Mouse (Mus musculus) lung, embryonic 14.5 days (tissue): ENCODE measurements around the gene Rere. TPM values are rescaled to one million over a fixed set of nuclear protein-coding genes. Genes with fewer than 3 reads are reported as not detected.

ENCODE experiments used
- ATAC-seq: fragments of 200-750 bp; cut with Nextera tagmentation; 2 replicates; pipeline ENCODE4 v1.8.0; 2017; ENCODE audit warnings: mild to moderate bottlenecking, moderate TSS enrichment, moderate library complexity; ENCODE audit not compliant: insufficient read depth
- DNase-seq: peaks from one replicate; pipeline ENCODE4 v3.0.0-alpha.2; 2015
- H3K27ac ChIP-seq: fragments of 300-500 bp; sonication (generic); 2 replicates; pipeline ENCODE4 v1.5.1; 2014; ENCODE audit warnings: low read depth, mild to moderate bottlenecking, moderate library complexity
- H3K27me3 ChIP-seq: fragments of 300-500 bp; sonication (generic); 2 replicates; pipeline ENCODE4 v1.6.1; 2014; ENCODE audit warnings: low read length, control low read depth; ENCODE audit not compliant: insufficient read depth
- H3K36me3 ChIP-seq: fragments of 300-500 bp; sonication (generic); 2 replicates; pipeline ENCODE4 v1.6.1; 2014; ENCODE audit warnings: control low read depth; ENCODE audit not compliant: insufficient read depth
- H3K4me1 ChIP-seq: fragments of 300-500 bp; sonication (generic); 2 replicates; pipeline ENCODE4 v1.6.1; 2014; ENCODE audit warnings: antibody characterized with exemption, control low read depth; ENCODE audit not compliant: insufficient read depth
- H3K4me2 ChIP-seq: fragments of 300-500 bp; sonication (generic); 2 replicates; pipeline ENCODE4 v1.6.1; 2014; ENCODE audit warnings: mild to moderate bottlenecking
- H3K4me3 ChIP-seq: fragments of 300-500 bp; sonication (generic); 2 replicates; pipeline ENCODE4 v1.5.1; 2014; ENCODE audit warnings: low read depth, low read length
- H3K9ac ChIP-seq: fragments of 300-500 bp; sonication (generic); 2 replicates; pipeline ENCODE4 v1.6.1; 2014
- H3K9me3 ChIP-seq: fragments of 300-500 bp; sonication (generic); 2 replicates; pipeline ENCODE4 v1.6.1; 2016; ENCODE audit warnings: low read depth, low read length, control low read depth
- CTCF ChIP-seq: IDR thresholded peaks from 2 replicates; pipeline ENCODE4 v1.5.1; 2016; ENCODE audit warnings: antibody characterized with exemption, low read depth
- WGBS: fragments of 180-500 bp; shearing (Covaris S2); extraction: QIAGEN DNeasy Blood & Tissue Kit; methylation state at CpG from one replicate; pipeline ENCODE4 v1.1.7; 2014; 5-methylcytosine and 5-hydroxymethylcytosine counted together
- polyA plus RNA-seq: library from polyadenylated mRNA; unstranded; fragments of >200 nt; fragmentation: Nextera tagmentation; extraction: Ambion mirVana; gene quantifications from 2 replicates; pipeline ENCODE4 v1.2.1, GENCODE M21; 2014

The Rere gene
- polyA plus RNA-seq, 1 experiment from 2014 or later: 41.5 TPM

DNA sequence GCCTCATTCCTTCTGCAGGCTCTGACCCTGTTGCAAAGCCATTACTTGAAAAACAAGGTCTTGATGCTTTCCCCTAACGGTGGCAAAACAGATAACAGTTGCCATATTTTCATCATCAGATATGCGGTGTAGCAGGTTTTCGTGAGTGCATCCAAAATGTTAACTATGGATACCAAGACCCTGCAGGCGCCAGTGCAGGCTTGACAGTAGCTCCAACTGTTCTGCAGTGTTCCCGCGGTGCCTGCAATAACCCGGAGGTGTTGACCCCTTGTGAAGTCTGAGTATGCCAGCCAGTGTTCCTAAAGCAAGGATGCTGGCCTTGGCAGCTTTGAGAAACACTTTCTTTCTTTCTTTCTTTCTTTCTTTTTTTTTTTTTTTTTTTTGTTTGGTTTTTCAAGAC lies 26.3 kb upstream of the Rere start:
- WGBS: 86% methylated on average over 7 of the region's 7 CpGs
- DNase-seq: no peak
- Histone ChIP-seq H3K9ac (no peak overlapping the region), H3K27me3 (no peaks in the 10 kb centered on the region), H3K9me3 (no peaks in the 10 kb centered on the region), H3K4me1 (peaks cover 8% of the 10 kb centered on the region; the same call in 1 of the 2 replicates), H3K4me3 (no peak overlapping the region), H3K27ac (no peak overlapping the region), H3K36me3 (peaks cover 20% of the 10 kb centered on the region), H3K4me2 (no peak overlapping the region)
- ATAC-seq: no peak
- TF ChIP-seq CTCF: no peak

DNA sequence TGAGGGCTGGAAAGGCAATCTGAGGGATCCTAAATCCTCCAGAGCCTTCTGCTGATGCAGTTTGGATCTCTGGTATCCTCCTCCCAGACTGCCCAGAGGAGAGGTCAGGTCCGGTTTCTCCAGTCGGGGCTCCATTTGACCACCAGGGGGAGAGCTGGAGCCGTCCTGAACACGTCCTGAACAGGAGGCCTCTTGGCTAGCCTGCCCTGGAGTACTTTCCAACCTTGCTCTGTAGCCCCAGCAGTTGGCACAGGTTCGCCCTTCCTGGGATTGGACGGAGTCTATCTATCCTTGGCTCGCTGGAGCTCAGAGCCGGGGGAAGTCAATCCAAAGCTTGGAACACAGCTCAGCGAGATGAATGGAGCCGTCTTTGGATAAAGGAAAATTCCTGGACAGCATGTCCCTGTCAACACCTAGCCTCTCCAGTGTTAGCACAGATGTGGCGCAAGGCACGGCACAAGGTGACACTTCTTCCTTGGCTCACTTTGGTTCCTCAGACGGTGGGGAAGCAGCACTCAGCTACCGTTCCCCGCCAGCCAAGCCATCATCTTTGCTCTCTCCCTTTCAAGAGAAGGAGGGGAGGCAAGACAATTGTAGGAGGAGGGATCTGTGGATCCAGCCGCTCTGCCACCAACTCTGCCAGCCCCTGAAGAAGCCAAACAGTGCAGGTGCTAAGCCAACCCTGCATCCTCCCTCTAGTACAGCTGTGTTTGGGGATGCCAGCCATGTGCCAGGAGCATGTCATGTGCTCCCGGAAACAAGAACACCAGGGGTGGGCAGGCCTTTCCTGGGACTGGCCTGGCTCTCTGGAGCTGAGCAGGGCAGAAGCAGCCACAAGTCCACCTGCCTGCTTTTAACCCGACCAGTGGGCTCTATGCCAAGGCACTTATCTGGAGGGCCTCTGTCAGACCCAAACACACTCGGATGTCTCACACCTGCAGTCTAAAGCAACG lies 23.9 kb upstream of the Rere start:
- H3K27me3 ChIP-seq: no peaks in the 10 kb centered on the region
- no peak overlapping the region for H3K4me3 ChIP-seq
- peak; percentile 95 for TF ChIP-seq CTCF
- ATAC-seq (peak; percentile 75), DNase-seq (peak; percentile 95)
- H3K4me1 ChIP-seq: peaks cover 11% of the 10 kb centered on the region; the same call in 1 of the 2 replicates
- no peaks in the 10 kb centered on the region for H3K9me3 ChIP-seq
- H3K9ac ChIP-seq: no peak overlapping the region
- H3K4me2 ChIP-seq: no peak overlapping the region
- peak overlapping the region; percentile 77 for H3K27ac ChIP-seq
- 26% methylated on average over 20 of the region's 20 CpGs for WGBS
- H3K36me3 ChIP-seq: peaks cover 5% of the 10 kb centered on the region; the same call in 1 of the 2 replicates

DNA sequence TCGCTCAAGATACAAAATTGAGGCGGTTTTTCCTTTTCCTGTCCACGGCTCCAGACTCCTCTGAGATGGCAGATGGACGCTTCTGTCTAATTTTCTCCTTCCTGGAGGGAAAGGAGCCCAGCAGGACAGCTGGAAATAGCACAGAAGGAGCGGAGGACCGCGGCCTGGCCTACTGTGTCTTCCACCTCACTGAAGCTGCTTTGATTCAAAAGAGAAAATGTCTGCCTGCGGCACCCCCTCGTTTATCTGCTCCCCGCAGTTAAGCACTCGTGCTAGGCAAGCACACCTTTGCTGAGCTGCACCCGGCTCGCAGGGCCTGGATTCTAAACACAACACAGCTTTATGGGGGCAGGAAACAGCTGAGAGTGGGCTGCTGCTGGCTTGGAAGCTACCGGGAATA lies 23.1 kb upstream of the Rere start:
- ATAC-seq: no peak
- H3K4me3 ChIP-seq: no peak overlapping the region
- no peaks in the 10 kb centered on the region for H3K36me3 ChIP-seq
- H3K9ac ChIP-seq: no peak overlapping the region
- 46% methylated on average over 14 of the region's 14 CpGs for WGBS
- H3K27me3 ChIP-seq: no peaks in the 10 kb centered on the region
- no peaks in the 10 kb centered on the region for H3K9me3 ChIP-seq
- DNase-seq: no peak
- no peak for TF ChIP-seq CTCF
- H3K4me2 ChIP-seq: no peak overlapping the region
- peak overlapping the region; percentile 77 for H3K27ac ChIP-seq
- peaks cover 11% of the 10 kb centered on the region; the same call in 1 of the 2 replicates for H3K4me1 ChIP-seq

DNA sequence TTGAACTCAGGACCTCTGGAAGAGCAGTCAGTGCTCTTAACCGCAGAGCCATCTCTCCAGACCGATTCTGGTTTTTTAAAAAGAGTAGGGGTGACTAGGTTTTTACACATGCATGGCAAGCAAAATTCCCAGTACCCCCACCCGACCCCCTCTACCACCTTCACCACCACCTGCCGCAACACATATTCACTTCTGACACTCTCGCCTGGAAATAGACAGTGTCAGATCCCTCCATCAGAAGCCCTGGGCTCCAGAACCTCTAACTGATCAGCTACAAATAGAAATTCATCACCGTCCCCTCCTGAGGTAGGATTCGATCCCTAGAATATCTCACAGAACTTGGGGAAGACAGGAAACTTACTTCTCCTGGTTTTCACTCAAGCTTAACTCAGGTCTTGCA lies 21.9 kb upstream of the Rere start:
- DNase-seq: no peak
- ATAC-seq: no peak
- Histone ChIP-seq H3K36me3 (no peaks in the 10 kb centered on the region), H3K9ac (no peak overlapping the region), H3K4me3 (no peak overlapping the region), H3K4me1 (peaks cover 11% of the 10 kb centered on the region; the same call in 1 of the 2 replicates), H3K27me3 (no peaks in the 10 kb centered on the region), H3K4me2 (no peak overlapping the region), H3K27ac (no peak overlapping the region), H3K9me3 (no peaks in the 10 kb centered on the region)
- no peak for TF ChIP-seq CTCF
- 89% methylated on average over 7 of the region's 7 CpGs for WGBS

- no peaks in the 10 kb centered on the region for H3K27me3 ChIP-seq
- H3K27ac ChIP-seq: no peak overlapping the region
- no peak overlapping the region for H3K4me2 ChIP-seq
- H3K36me3 ChIP-seq: no peaks in the 10 kb centered on the region
- no peak for ATAC-seq
- no peak overlapping the region for H3K4me3 ChIP-seq
- no peaks in the 10 kb centered on the region for H3K9me3 ChIP-seq
- WGBS: 35% methylated on average over 7 of the region's 7 CpGs
- H3K9ac ChIP-seq: no peak overlapping the region
- no peak for TF ChIP-seq CTCF
- DNase-seq: no peak
- H3K4me1 ChIP-seq: peaks cover 11% of the 10 kb centered on the region; the same call in 1 of the 2 replicates
These were observed 21.3 kb upstream of the Rere start for GRCm38 (mm10) chr4:150260111-150260510.

- DNase-seq (peak; percentile 70), ATAC-seq (no peak)
- H3K4me2 ChIP-seq: no peak overlapping the region
- no peaks in the 10 kb centered on the region for H3K9me3 ChIP-seq
- H3K27ac ChIP-seq: no peak overlapping the region
- no peak overlapping the region for H3K4me3 ChIP-seq
- peak; percentile 57 for TF ChIP-seq CTCF
- 40% methylated on average over 6 of the region's 6 CpGs for WGBS
- H3K27me3 ChIP-seq: no peaks in the 10 kb centered on the region
- H3K9ac ChIP-seq: no peak overlapping the region
- H3K4me1 ChIP-seq: peaks cover 11% of the 10 kb centered on the region; the same call in 1 of the 2 replicates
- no peaks in the 10 kb centered on the region for H3K36me3 ChIP-seq
These were observed 20.7 kb upstream of the Rere start for GRCm38 (mm10) chr4:150260745-150261144.

DNA sequence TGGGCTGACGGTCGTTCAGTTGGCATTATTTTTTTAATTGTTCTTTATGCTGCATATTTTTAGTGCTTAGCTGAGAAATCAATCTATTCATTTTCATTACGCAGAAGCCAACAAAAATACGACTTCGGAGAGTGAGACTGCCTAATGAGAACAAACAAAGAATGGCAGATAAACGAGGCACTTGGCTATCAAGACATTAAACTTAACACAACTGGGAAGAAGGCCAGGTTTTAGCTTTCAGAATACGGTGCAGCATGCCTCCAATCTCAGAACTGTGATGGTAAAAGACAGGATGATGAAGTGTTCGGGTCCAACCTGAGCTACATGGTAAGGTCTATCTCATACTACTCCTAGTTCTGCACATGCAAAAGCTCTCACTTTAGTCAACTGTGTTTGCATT lies 19.1 kb upstream of the Rere start:
- Histone ChIP-seq H3K27me3 (no peaks in the 10 kb centered on the region), H3K4me1 (peaks cover 11% of the 10 kb centered on the region; the same call in 1 of the 2 replicates), H3K4me2 (no peak overlapping the region), H3K9me3 (no peaks in the 10 kb centered on the region), H3K4me3 (no peak overlapping the region), H3K9ac (no peak overlapping the region), H3K36me3 (no peaks in the 10 kb centered on the region), H3K27ac (no peak overlapping the region)
- ATAC-seq (no peak), DNase-seq (no peak)
- WGBS: 59% methylated on average over 8 of the region's 8 CpGs
- no peak for TF ChIP-seq CTCF
